Mouse (Mus musculus) neutrophil, adult 59 days (primary cell): ENCODE measurements around the gene Clcnkb. TPM values are rescaled to one million over a fixed set of nuclear protein-coding genes. Genes with fewer than 3 reads are reported as not detected.

Experiments
- total RNA-seq, 2 experiments: library from RNA; stranded (reverse); gene quantifications; 1 replicate in 1 of 2; 2 replicates in 1 of 2; pipeline ENCODE4 v1.2.4; 2023

Clcnkb gene
- not detected for total RNA-seq

DNA sequence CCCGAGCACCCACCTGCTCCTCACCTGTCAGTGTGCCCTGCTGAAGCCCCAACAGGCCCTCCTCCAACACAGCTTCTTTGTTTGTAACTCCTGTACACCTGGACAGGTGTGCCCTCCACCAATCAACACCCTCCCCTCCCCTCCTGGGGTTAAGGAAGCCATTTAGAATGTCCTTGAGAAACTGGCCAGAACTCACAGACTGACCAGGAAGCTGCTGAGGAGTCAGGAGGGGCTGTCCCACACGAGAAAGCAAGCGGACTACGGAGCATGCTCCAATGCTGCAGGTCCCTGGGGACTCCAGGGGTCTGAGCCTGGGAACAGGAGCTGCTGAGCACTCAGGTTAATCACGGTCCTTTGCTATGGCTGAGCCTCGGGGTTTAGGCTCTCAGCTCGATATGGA, at the start of gene Clcnkb:
Gene Clcnkb (minus strand): TSS at position 91 of the 400 bp plus-strand sequence.

DNA sequence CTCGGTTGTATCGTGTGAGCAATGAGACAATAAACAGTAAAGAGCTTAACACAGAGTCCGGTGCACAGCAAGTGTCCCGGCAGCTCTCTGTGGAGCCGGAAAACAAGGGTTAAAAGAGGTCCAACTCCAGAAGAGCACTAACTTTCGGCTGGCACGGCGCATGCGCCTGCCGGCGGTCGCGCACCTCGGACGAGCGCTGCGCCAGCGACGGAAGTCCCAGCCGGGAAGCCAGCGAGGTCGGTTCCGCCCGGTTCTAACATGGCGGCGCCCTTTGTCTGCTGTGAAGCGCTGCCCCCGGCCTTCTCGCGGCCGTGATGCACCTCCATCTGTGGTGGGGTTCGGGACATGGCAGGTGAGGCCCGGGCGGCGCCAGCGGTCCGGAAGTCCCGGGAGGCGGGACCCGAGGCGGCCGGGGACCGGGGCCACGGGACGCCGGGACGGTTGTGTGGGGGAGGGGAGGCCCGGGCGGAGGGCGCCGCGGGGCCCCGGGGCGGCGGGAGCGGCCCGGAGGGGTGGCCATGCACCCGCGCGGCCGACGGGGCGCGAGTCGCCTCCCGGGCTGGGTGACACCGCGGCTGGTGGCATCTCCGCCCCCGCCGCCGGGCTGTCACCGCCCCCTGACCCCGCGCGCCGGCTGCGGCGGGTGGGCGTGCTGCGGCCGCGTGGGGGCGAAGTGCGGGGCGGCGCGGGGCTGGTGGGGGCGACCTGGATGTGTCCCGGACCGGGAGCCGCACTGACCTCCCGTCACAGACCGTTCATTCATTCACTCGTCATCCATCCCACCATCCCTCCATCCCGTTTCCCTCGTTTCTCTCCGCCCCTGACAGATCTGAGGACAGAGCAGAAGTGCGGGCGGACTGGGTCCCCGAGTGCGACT, 28.9 kb upstream of the Clcnkb start, which contains the start of gene Zbtb17:
Gene Zbtb17 (plus strand): TSS at position 204 of the 877 bp plus-strand sequence.

GRCm38 (mm10) chr4:141435974-141436373, 20.2 kb upstream of the Clcnkb start, which contains the start of gene Srarp:
Gene Srarp (minus strand): TSS chr4:141436105.

DNA sequence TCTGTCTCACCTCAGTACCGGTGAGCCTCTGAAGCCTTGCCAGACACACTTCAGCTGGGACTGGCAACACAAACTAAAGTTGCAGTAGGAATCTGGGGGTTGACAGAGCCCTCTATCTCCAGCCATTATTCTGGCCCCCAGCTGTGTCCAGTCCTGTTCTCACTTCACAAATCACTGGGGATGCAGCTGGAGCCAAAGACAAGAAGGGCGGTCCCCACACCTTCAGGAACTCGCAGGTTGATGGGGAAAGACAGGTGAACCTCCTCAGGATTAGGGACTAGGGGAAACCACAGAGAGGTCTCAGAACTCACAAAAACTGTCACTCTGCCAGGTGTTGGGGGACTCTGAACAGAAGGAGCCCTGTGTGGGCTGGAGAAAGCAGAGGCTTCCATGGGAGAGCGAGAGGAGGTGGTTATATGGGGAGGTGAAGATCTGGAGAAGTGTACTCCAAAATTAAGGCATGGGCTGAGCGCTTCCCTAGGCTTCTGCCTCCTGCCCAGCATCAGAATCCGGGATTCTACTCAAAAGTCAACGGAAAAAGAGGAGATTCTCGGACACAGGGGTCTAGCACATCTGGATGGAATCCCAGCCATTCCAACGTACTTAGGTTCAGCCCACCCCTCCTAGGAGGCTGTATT, 4.5 kb upstream of the Clcnkb start, which contains the start of gene Hspb7:
Gene Hspb7 (plus strand): TSS at position 588 of the 638 bp plus-strand sequence.

GRCm38 (mm10) chr4:141398545-141398944, 17.3 kb downstream of the Clcnkb start, which contains the start of gene Clcnka:
Gene Clcnka (minus strand): TSS chr4:141398724.

GRCm38 (mm10) chr4:141367997-141368791, 47.6 kb downstream of the Clcnkb start, which contains the start of gene Fam131c:
Gene Fam131c (plus strand): TSS chr4:141368220.

Other genes starting within 250 kb of the Clcnkb start
- 1 to 10 TPM; 1.4 to 1.7 TPM for gene Rsg1, start 202.1 kb downstream of the Clcnkb start, total RNA-seq
- gene Arhgef19, start 176.5 kb downstream of the Clcnkb start, total RNA-seq, result not detected
- gene Epha2, start 114.8 kb downstream of the Clcnkb start, total RNA-seq, result 1 to 10 TPM; 1.3 to 3.0 TPM
- not detected for gene Fam131c, start 47.8 kb downstream of the Clcnkb start, total RNA-seq
- not detected for gene Clcnka, start 17.3 kb downstream of the Clcnkb start, total RNA-seq
- not detected for gene Hspb7, start 4.8 kb upstream of the Clcnkb start, total RNA-seq
- not detected for gene Srarp, start 20.1 kb upstream of the Clcnkb start, total RNA-seq
- 10 to 100 TPM; 16.7 to 20.7 TPM for gene Zbtb17, start 28.6 kb upstream of the Clcnkb start, total RNA-seq
- gene Spen, start 122.6 kb upstream of the Clcnkb start, total RNA-seq, result 10 to 100 TPM; 79.5 to 93.0 TPM
- gene Fblim1, start 190.1 kb upstream of the Clcnkb start, total RNA-seq, result under 1 TPM in 1 of 2 experiments, not detected in 1; 0.11 TPM
- not detected for gene Tmem82, start 202.6 kb upstream of the Clcnkb start, total RNA-seq
- gene Slc25a34, start 207.8 kb upstream of the Clcnkb start, total RNA-seq, result not detected
- 10 to 100 TPM; 33.1 to 35.7 TPM for gene Plekhm2, start 248.9 kb upstream of the Clcnkb start, total RNA-seq